Mouse (Mus musculus) small intestine, adult 2 months (tissue): Measurements from ENCODE around the gene Ust. TPM values are rescaled to one million over a fixed set of nuclear protein-coding genes. Genes with fewer than 3 reads are reported as not detected.

Source experiments
- H3K27ac ChIP-seq: fragments of 200-500 bp; 2 replicates; pipeline ENCODE4 v1.5.1; 2012; ENCODE audit warnings: low read depth, low read length, control low read depth, inconsistent platforms; ENCODE audit not compliant: insufficient read depth
- H3K27me3 ChIP-seq: fragments of 200-500 bp; 2 replicates; pipeline ENCODE4 v1.6.1; 2012; ENCODE audit warnings: mild to moderate bottlenecking, moderate library complexity, low read length, inconsistent platforms; ENCODE audit not compliant: control insufficient read depth, insufficient read depth
- H3K36me3 ChIP-seq: fragments of 200-500 bp; 2 replicates; pipeline ENCODE4 v1.6.1; 2012; ENCODE audit warnings: mild to moderate bottlenecking, low read length, control low read depth, inconsistent platforms; ENCODE audit not compliant: control insufficient read depth, insufficient read depth
- H3K4me1 ChIP-seq: fragments of 200-500 bp; 2 replicates; pipeline ENCODE4 v1.6.1; 2012; ENCODE audit warnings: low read length, inconsistent platforms, mixed read lengths; ENCODE audit not compliant: control insufficient read depth, insufficient read depth, insufficient read length
- H3K4me3 ChIP-seq: fragments of 200-500 bp; 2 replicates; pipeline ENCODE4 v1.5.1; 2012; ENCODE audit warnings: low read depth, mild to moderate bottlenecking, control low read depth, inconsistent platforms, low read length, moderate library complexity
- CTCF ChIP-seq: fragments of 200-500 bp; IDR thresholded peaks from 2 replicates; pipeline ENCODE4 v1.5.1; 2012; ENCODE audit warnings: low read depth, mild to moderate bottlenecking, control low read depth, inconsistent platforms, low read length, moderate library complexity, mixed read lengths; ENCODE audit not compliant: insufficient replicate concordance, insufficient read length; ENCODE audit errors: extremely low read depth
- POLR2A ChIP-seq: fragments of 200-500 bp; IDR thresholded peaks from 2 replicates; pipeline ENCODE4 v1.6.1; 2012; ENCODE audit warnings: low read depth, mild to moderate bottlenecking, control low read depth, inconsistent platforms, low read length, moderate library complexity
- WGBS: fragments of 180-500 bp; shearing (Covaris S2); methylation state at CpG from one replicate; pipeline ENCODE4 v1.1.7; 2018; 5-methylcytosine and 5-hydroxymethylcytosine counted together
- polyA plus RNA-seq: library from polyadenylated mRNA; depleted of rRNA; stranded (reverse); fragments of >200 nt; gene quantifications from 2 replicates; pipeline ENCODE4 v1.2.3, GENCODE M21; 2012

Ust gene
- polyA plus RNA-seq, 1 experiment: 0.33 TPM

DNA sequence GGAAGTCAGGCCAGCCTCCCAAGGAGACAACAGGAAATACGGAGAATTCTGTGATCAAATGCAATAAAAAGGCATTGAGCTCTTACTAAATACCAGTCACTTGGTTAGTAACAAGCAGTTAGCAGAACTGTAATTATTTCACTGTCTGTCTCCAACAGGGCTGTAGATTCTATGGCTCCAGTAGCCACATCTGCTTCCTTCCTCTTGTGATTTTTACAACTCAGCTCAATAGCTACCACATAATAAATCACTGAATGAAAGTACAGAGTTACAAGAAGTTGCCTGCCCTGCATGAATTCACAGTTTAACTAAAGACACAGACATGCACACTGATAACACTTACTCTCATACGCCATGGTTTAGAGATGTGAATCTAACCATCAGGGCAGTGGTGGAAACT lies 176.1 kb downstream of the Ust start:
- no peaks in the 10 kb centered on the region for H3K4me1 ChIP-seq
- no peaks in the 10 kb centered on the region for H3K27me3 ChIP-seq
- H3K36me3 ChIP-seq: no peaks in the 10 kb centered on the region
- H3K27ac ChIP-seq: no peak overlapping the region
- H3K4me3 ChIP-seq: no peak overlapping the region
- TF ChIP-seq CTCF (no peak), POLR2A (no peak)
- WGBS: 81% methylated on average over 2 of the region's 2 CpGs

DNA sequence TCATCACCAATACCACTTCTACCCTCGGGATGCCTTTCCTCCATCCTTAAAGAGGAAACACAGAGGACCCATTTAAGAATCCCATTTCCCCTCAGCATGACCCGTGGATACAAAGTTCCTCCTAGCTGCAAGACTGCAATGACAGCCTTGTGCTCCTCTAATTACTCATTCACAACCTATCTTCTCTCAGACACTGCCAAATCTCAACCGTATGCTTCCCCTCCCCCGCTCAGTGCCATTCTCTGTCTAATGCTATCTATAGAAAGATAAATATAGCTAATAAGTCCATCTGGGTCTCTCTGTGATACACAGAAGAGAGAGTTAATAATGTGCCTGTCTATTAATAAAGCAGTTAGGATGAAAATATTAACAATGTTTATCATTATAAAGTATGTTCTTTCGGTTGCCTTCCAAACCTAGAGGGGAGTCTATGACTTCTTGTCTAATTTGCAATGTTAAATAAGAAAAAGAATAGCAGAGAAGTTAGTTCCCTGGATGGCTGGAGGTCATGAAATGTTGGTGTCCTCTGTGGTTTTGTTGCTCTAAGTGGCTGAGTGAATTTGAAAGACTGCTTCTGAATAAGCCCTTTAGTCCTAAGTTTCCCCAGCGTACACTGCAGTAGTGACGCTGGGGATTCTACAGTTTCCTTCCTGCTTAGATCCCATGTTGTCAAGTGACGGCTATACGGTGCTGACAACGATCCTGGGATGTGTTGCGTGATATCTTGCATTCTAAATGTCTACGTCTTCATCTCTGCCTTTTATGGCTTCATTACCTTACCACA lies 178.8 kb downstream of the Ust start:
- TF ChIP-seq CTCF (no peak), POLR2A (no peak)
- no peak overlapping the region for H3K27ac ChIP-seq
- 80% methylated on average over 12 of the region's 12 CpGs for WGBS

GRCm38 (mm10) chr10:8336601-8337000 lies 182.0 kb downstream of the Ust start:
- 80% methylated on average over 1 of the region's 1 CpGs for WGBS
- TF ChIP-seq POLR2A: no peak
- no peak for TF ChIP-seq CTCF
- no peak overlapping the region for H3K27ac ChIP-seq
- H3K4me3 ChIP-seq: no peak overlapping the region
- H3K4me1 ChIP-seq: no peaks in the 10 kb centered on the region
- no peaks in the 10 kb centered on the region for H3K36me3 ChIP-seq
- H3K27me3 ChIP-seq: no peaks in the 10 kb centered on the region

More for the DNA sequence above, 178.8 kb downstream of the Ust start:
- no peak overlapping the region for H3K4me3 ChIP-seq
- no peaks in the 10 kb centered on the region for H3K36me3 ChIP-seq
- H3K27me3 ChIP-seq: no peaks in the 10 kb centered on the region
- no peaks in the 10 kb centered on the region for H3K4me1 ChIP-seq

- H3K36me3 ChIP-seq: no peaks in the 10 kb centered on the region
- H3K27me3 ChIP-seq: no peaks in the 10 kb centered on the region
- no peak overlapping the region for H3K4me3 ChIP-seq
- 83% methylated on average over 5 of the region's 5 CpGs for WGBS
- no peaks in the 10 kb centered on the region for H3K4me1 ChIP-seq
- TF ChIP-seq CTCF (no peak), POLR2A (no peak)
- H3K27ac ChIP-seq: no peak overlapping the region
Observed at GRCm38 (mm10) chr10:8330958-8331357, 187.7 kb downstream of the Ust start.

GRCm38 (mm10) chr10:8330006-8330405 lies 188.6 kb downstream of the Ust start:
- Histone ChIP-seq H3K36me3 (no peaks in the 10 kb centered on the region), H3K4me1 (no peaks in the 10 kb centered on the region), H3K4me3 (no peak overlapping the region), H3K27ac (no peak overlapping the region), H3K27me3 (no peaks in the 10 kb centered on the region)
- TF ChIP-seq POLR2A (no peak), CTCF (no peak)
- WGBS: 90% methylated on average over 8 of the region's 8 CpGs

- WGBS: 27% methylated on average over 2 of the region's 2 CpGs
- H3K4me3 ChIP-seq: no peak overlapping the region
- TF ChIP-seq POLR2A (no peak), CTCF (peak; percentile 73; the same call in 1 of the 2 replicates)
- no peaks in the 10 kb centered on the region for H3K27me3 ChIP-seq
- H3K4me1 ChIP-seq: no peaks in the 10 kb centered on the region
- H3K27ac ChIP-seq: no peak overlapping the region
- H3K36me3 ChIP-seq: no peaks in the 10 kb centered on the region
Observed at GRCm38 (mm10) chr10:8323304-8323765, 195.3 kb downstream of the Ust start.

DNA sequence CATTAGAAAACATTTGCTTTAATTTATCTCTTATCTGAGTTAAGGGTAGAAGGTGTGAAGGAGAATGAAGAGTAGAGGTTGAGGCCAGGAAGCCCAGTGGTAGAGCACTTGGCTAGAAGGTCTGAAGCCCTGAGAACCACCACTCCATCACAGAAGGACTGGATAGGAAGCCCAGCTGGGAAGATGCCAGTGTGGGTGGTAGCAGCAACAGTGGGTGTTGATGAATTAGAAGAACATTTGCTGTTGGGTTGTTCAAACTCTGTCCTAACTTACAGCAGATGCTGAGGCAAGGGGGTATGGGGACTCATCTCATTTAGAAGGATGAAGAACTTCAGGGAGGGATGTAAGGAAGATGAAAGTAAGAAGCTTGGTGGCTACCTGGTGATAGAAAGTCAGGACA lies 197.9 kb downstream of the Ust start:
- H3K4me3 ChIP-seq: no peak overlapping the region
- H3K36me3 ChIP-seq: no peaks in the 10 kb centered on the region
- no peak for TF ChIP-seq POLR2A
- TF ChIP-seq CTCF: no peak
- no peaks in the 10 kb centered on the region for H3K4me1 ChIP-seq
- H3K27ac ChIP-seq: no peak overlapping the region
- no peaks in the 10 kb centered on the region for H3K27me3 ChIP-seq
